Mouse (Mus musculus) hindbrain, embryonic 10.5 days (tissue): ENCODE measurements at regions not wholly inside any gene's neighbourhood (a gene's known extent, or its start where the extent isn't known, plus 50 kb on each side); places are given as distances from the start of the nearest gene placed in this dataset.
A peak's percentile ranks its signal among the peaks of the same experiment; 100 is the strongest.

Experiments
- DNase-seq: peaks from one replicate; pipeline ENCODE4 v3.0.0-alpha.2; 2017; ENCODE audit warnings: low spot score
- H3K27ac ChIP-seq: fragments of 300-500 bp; sonication (generic); 2 replicates; pipeline ENCODE4 v1.5.1; 2016; ENCODE audit warnings: mild to moderate bottlenecking, moderate library complexity
- H3K27me3 ChIP-seq: fragments of 300-500 bp; sonication (generic); 2 replicates; pipeline ENCODE4 v1.6.1; 2016; ENCODE audit warnings: mild to moderate bottlenecking; ENCODE audit not compliant: poor library complexity, insufficient read depth, severe bottlenecking
- H3K36me3 ChIP-seq: fragments of 300-500 bp; sonication (generic); 2 replicates; pipeline ENCODE4 v1.6.1; 2016; ENCODE audit warnings: mild to moderate bottlenecking, moderate library complexity
- H3K4me1 ChIP-seq: fragments of 300-500 bp; sonication (generic); replicated peaks from 2 replicates; pipeline ENCODE4 v1.6.1; 2016; ENCODE audit warnings: mild to moderate bottlenecking
- H3K4me3 ChIP-seq: fragments of 300-500 bp; sonication (generic); 2 replicates; pipeline ENCODE4 v1.5.1; 2016; ENCODE audit warnings: mild to moderate bottlenecking, moderate library complexity
- H3K9me3 ChIP-seq: fragments of 300-500 bp; sonication (generic); 2 replicates; pipeline ENCODE4 v1.6.1; 2016; ENCODE audit warnings: mild to moderate bottlenecking, moderate library complexity
- WGBS: fragments of 180-500 bp; shearing (Covaris S2); methylation state at CpG from one replicate; pipeline ENCODE4 v1.1.7; 2016; 5-methylcytosine and 5-hydroxymethylcytosine counted together

GRCm38 (mm10) chr11:117538732-117539131 lies 54.6 kb downstream of the Gm11733 start:
- H3K9me3 ChIP-seq: no peaks in the 10 kb centered on the region
- H3K4me1 ChIP-seq: peaks cover 74% of the 10 kb centered on the region
- H3K4me3 ChIP-seq: no peak overlapping the region
- DNase-seq: no peak
- H3K36me3 ChIP-seq: no peaks in the 10 kb centered on the region
- WGBS: 81% methylated on average over 5 of the region's 5 CpGs
- H3K27ac ChIP-seq: 0 out of 2 replicates have a peak overlapping the region, but pooled peaks have one; percentile 23
- peaks cover 14% of the 10 kb centered on the region for H3K27me3 ChIP-seq

DNA sequence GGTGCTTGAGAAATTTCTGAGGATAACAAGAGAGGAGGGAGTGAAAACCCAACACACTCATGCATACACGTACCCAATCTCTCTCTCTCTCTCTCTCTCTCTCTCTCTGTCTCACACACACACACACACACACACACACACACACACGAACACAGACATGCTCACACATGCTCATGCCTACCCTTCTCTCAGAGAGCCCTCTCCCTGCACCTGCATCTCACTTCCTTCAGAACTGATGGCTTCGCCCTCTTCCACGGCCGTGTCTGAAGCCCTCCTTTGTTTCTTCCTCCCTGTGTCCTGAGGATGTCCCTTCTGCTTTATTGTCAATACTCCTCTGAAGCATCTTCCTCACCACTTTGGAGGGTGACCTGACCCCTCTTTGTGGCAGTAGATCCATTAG lies 56.4 kb downstream of the Gm11733 start:
- Histone ChIP-seq H3K27ac (peak overlapping the region; percentile 76), H3K27me3 (peaks cover 11% of the 10 kb centered on the region), H3K4me1 (peaks cover 70% of the 10 kb centered on the region), H3K4me3 (no peak overlapping the region), H3K9me3 (no peaks in the 10 kb centered on the region), H3K36me3 (no peaks in the 10 kb centered on the region)
- 31% methylated on average over 5 of the region's 5 CpGs for WGBS
- DNase-seq: no peak

DNA sequence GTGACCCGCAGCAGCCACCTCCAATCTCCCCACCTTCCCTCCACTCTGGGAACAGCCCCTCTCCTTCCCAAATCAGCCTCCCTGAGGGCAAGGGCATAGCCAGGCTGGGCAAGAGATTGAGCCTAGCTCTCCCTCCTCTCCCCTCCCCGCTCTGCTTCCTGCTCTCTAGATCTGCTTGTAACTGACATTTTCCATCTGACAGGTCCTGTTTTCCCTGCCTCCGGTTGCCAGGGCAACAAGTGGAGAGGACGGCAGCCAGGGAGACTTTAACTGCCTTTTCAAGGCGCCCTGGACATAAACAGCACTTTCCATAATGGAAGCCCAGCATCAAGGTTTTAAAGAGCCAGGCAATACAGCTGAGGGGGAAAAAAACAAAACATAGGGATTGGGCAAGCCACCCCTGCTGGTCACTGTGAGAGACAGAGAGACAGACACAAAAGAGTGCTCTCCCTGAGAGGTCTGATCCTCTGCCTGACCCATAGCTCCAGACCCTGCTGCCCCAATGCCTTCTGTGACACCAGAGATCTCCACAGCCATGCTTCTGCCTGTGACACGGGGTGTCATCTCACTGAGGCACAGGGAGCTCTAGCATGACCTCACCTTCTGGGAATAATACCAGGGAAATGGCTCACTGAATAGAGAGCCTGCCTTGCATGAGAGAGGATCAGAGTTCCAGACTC lies 57.2 kb downstream of the Gm11733 start:
- no peaks in the 10 kb centered on the region for H3K36me3 ChIP-seq
- peak overlapping the region; percentile 76 for H3K27ac ChIP-seq
- H3K27me3 ChIP-seq: peaks cover 15% of the 10 kb centered on the region
- no peaks in the 10 kb centered on the region for H3K9me3 ChIP-seq
- WGBS: 7% methylated on average over 6 of the region's 6 CpGs
- peaks cover 62% of the 10 kb centered on the region for H3K4me1 ChIP-seq
- no peak overlapping the region for H3K4me3 ChIP-seq
- DNase-seq: peak; percentile 77

GRCm38 (mm10) chr11:117543191-117543590 lies 59.0 kb downstream of the Gm11733 start:
- H3K27ac ChIP-seq: peak overlapping the region; percentile 64; the same call in 1 of the 2 replicates
- no peaks in the 10 kb centered on the region for H3K9me3 ChIP-seq
- no peak for DNase-seq
- WGBS: 36% methylated on average over 6 of the region's 6 CpGs
- H3K4me1 ChIP-seq: peaks cover 48% of the 10 kb centered on the region
- H3K4me3 ChIP-seq: no peak overlapping the region
- H3K27me3 ChIP-seq: peaks cover 16% of the 10 kb centered on the region
- no peaks in the 10 kb centered on the region for H3K36me3 ChIP-seq

- DNase-seq: no peak
- Histone ChIP-seq H3K36me3 (no peaks in the 10 kb centered on the region), H3K9me3 (no peaks in the 10 kb centered on the region), H3K4me3 (no peak overlapping the region), H3K4me1 (peaks cover 42% of the 10 kb centered on the region), H3K27ac (0 out of 2 replicates have a peak overlapping the region, but pooled peaks have one; percentile 45), H3K27me3 (peaks cover 16% of the 10 kb centered on the region)
- 41% methylated on average over 6 of the region's 6 CpGs for whole genome bisulfite sequencing
Measured at GRCm38 (mm10) chr11:117544507-117544906, 60.3 kb downstream of the Gm11733 start.

DNA sequence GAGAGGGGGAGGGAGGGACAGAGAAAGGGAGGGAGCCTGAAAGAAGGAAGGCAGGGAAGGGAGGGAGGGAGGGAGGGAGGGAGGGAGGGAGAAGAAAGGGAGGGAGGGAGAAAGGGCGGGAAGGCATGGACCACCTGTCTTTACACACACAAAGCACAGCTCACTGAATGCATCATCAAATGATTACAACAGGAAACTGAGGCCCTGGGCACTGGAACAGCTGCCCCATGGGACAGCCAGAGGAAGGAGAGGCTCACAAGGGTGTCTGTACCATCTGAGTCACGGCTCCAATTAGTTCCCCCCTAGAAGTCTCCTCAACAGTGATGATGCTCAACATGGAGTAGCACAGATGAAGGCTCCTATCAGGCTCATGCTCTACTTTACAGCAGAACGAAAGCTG lies 60.8 kb downstream of the Gm11733 start:
- no peak for DNase-seq
- WGBS: 60% methylated on average over 3 of the region's 3 CpGs
- H3K4me1 ChIP-seq: peaks cover 39% of the 10 kb centered on the region
- H3K4me3 ChIP-seq: no peak overlapping the region
- H3K27ac ChIP-seq: 0 out of 2 replicates have a peak overlapping the region, but pooled peaks have one; percentile 45
- no peaks in the 10 kb centered on the region for H3K9me3 ChIP-seq
- peaks cover 13% of the 10 kb centered on the region for H3K27me3 ChIP-seq
- no peaks in the 10 kb centered on the region for H3K36me3 ChIP-seq

- Histone ChIP-seq H3K27ac (no peak overlapping the region), H3K27me3 (no peaks in the 10 kb centered on the region), H3K36me3 (no peaks in the 10 kb centered on the region), H3K4me3 (no peak overlapping the region), H3K4me1 (peaks cover 18% of the 10 kb centered on the region), H3K9me3 (no peaks in the 10 kb centered on the region)
- WGBS: 96% methylated on average over 5 of the region's 5 CpGs
- no peak for DNase-seq
Measured at GRCm38 (mm10) chr11:117551926-117552325, 67.8 kb downstream of the Gm11733 start.

DNA sequence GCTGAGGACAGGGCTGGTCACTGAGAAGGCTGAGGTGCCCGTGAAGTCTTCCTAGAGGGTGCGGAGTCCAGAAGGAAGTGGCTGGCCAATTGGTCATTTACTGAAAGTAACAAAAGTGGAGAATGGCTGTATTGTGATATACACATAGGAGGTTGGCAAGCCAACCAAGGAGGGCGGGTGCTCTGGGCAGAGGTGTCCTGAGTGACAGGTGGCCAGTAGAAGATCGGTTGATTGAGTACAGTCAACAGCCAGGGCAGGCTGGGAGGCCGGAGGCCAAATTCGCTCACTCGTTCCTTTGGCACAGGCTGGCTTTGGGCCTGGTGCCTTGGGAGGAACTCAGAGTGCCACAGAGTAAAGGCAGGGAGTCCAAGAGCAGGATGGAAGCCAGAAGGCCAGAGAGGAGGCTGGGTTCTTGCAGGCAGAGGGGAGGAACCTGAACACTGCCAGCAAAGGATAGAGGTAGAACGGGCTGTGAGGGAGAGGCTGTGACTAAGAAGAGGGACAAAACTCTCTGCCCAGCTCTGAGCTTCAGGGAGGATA lies 68.3 kb downstream of the Gm11733 start:
- Histone ChIP-seq H3K27me3 (no peaks in the 10 kb centered on the region), H3K9me3 (no peaks in the 10 kb centered on the region), H3K36me3 (no peaks in the 10 kb centered on the region), H3K27ac (no peak overlapping the region), H3K4me1 (peaks cover 18% of the 10 kb centered on the region), H3K4me3 (no peak overlapping the region)
- no peak for DNase-seq
- 92% methylated on average over 8 of the region's 8 CpGs for WGBS

DNA sequence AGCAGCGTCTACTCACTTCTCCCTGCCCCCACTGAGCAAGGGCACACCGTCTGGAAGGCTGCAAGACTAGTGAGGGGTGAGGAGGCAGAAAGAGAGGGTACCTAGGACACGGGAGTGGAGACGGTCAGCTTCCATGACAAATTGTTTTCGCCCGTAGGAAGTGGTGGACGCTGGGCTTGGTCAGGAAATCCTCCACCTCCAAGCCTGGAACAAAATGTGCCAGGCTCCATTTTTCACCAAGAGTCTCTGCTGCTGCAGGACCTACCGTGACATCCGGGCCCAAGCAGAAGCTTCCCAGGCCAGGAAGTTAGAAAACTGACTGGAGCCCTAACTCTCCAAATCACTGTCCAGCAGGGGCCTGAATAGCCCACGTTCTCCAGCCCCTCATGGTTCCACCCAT lies 69.9 kb downstream of the Gm11733 start:
- H3K27ac ChIP-seq: no peak overlapping the region
- DNase-seq: no peak
- no peak overlapping the region for H3K4me3 ChIP-seq
- no peaks in the 10 kb centered on the region for H3K27me3 ChIP-seq
- H3K36me3 ChIP-seq: no peaks in the 10 kb centered on the region
- WGBS: 58% methylated on average over 10 of the region's 10 CpGs
- no peaks in the 10 kb centered on the region for H3K9me3 ChIP-seq
- H3K4me1 ChIP-seq: peaks cover 18% of the 10 kb centered on the region

- 0 out of 2 replicates have a peak, but pooled peaks cover 2% of the 10 kb centered on the region for H3K9me3 ChIP-seq
- peaks cover 14% of the 10 kb centered on the region for H3K4me1 ChIP-seq
- H3K27me3 ChIP-seq: no peaks in the 10 kb centered on the region
- no peaks in the 10 kb centered on the region for H3K36me3 ChIP-seq
- H3K27ac ChIP-seq: peak overlapping the region; percentile 40; the same call in 1 of the 2 replicates
- WGBS: 84% methylated on average over 16 of the region's 16 CpGs
- no peak for DNase-seq
- no peak overlapping the region for H3K4me3 ChIP-seq
Measured at GRCm38 (mm10) chr11:117557474-117558381, 73.6 kb downstream of the Gm11733 start.

DNA sequence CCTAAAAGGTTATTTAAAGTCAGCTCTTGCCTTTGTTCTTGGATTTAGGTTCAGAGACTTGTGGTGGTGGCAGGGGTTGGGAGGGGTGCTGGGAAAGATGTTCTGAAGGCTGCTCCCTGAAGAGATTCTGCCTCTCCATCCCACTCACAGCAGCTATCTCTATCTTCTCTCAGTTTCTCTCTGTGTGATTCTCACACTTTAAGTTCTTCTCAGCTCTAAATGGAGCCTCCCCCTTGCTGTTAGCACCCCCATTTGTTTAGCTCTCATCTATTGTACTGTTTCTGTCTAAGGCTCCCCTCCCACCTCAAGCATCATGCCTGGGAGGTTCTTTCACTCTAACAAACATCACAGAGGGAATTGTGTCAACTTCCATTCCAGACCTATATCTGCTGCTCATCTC lies 75.7 kb downstream of the Gm11733 start:
- Histone ChIP-seq H3K9me3 (0 out of 2 replicates have a peak, but pooled peaks cover 4% of the 10 kb centered on the region), H3K36me3 (no peaks in the 10 kb centered on the region), H3K27me3 (no peaks in the 10 kb centered on the region), H3K4me1 (peaks cover 7% of the 10 kb centered on the region; the same call in 1 of the 2 replicates), H3K4me3 (no peak overlapping the region), H3K27ac (no peak overlapping the region)
- no peak for DNase-seq

GRCm38 (mm10) chr11:117567961-117568605 lies 83.9 kb downstream of the Gm11733 start:
- H3K36me3 ChIP-seq: no peaks in the 10 kb centered on the region
- no peaks in the 10 kb centered on the region for H3K27me3 ChIP-seq
- 0 out of 2 replicates have a peak, but pooled peaks cover 3% of the 10 kb centered on the region for H3K9me3 ChIP-seq
- H3K27ac ChIP-seq: no peak overlapping the region
- no peak overlapping the region for H3K4me3 ChIP-seq
- WGBS: 89% methylated on average over 9 of the region's 9 CpGs
- H3K4me1 ChIP-seq: peaks cover 10% of the 10 kb centered on the region
- no peak for DNase-seq
